Mouse (Mus musculus): ENCODE data around the gene Stub1.

- peak; percentile 41 for TF ChIP-seq POLR2A (IDR thresholded peaks at IDR 0.05; ENCODE audit: low read depth, low read length)
- TF ChIP-seq CTCF (conservative IDR thresholded peaks at IDR 0.05; ENCODE audit: insufficient read depth, insufficient read length, low read depth, low read length): 0 out of 2 replicates have a peak, but pooled peaks have one; percentile 11
These were observed 47.9 kb downstream of the Stub1 start, which contains the start of gene Haghl for GRCm38 (mm10) chr17:25785281-25785745.

All from kidney, adult 2 months (tissue).